Mouse (Mus musculus): Measurements from ENCODE around the gene Dner. TPM values are rescaled to one million over a fixed set of nuclear protein-coding genes. Genes with fewer than 3 reads are reported as not detected.

Gene Dner
- polyA plus RNA-seq, 1 experiment from 2014 or later = 0.89 TPM

DNA sequence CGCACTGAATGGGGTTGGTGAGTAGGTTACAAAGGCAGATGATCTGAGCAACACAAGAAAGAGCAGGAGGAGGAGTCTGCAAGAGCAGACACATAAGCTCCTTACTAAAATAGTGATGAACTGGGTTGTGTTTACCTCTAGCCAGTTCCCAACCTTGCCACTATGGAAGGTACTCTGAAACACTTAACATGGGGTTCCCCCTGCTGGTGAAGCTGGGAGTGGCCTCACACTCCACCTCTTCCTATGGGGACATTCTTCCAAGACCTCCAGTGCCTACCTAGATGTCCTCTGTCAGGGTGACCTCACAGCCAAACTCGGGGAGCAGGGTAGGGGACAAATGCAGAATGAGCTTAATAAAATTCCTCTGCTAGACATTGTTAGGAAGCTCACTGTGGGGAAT is 114.2 kb downstream of the Dner start:
- Histone ChIP-seq H3K9me3 (ENCODE audit: low read depth, low read length) (no peaks in the 10 kb centered on the region), H3K27ac (ENCODE audit: low read depth) (no peak overlapping the region), H3K36me3 (ENCODE audit: insufficient read depth) (no peaks in the 10 kb centered on the region), H3K4me2 (no peak overlapping the region), H3K4me1 (ENCODE audit: insufficient read depth) (no peaks in the 10 kb centered on the region), H3K27me3 (ENCODE audit: insufficient read depth, low read length) (no peaks in the 10 kb centered on the region), H3K4me3 (ENCODE audit: low read depth, low read length) (no peak overlapping the region), H3K9ac (no peak overlapping the region)
- ATAC-seq (ENCODE audit: insufficient read depth) (peak; percentile 56; the same call in 1 of the 2 replicates), DNase-seq (peak; percentile 74)
- WGBS = 49% methylated on average over 2 of the region's 2 CpGs
- peak; percentile 80 for TF ChIP-seq CTCF (IDR thresholded peaks at IDR 0.05; ENCODE audit: low read depth)

DNA sequence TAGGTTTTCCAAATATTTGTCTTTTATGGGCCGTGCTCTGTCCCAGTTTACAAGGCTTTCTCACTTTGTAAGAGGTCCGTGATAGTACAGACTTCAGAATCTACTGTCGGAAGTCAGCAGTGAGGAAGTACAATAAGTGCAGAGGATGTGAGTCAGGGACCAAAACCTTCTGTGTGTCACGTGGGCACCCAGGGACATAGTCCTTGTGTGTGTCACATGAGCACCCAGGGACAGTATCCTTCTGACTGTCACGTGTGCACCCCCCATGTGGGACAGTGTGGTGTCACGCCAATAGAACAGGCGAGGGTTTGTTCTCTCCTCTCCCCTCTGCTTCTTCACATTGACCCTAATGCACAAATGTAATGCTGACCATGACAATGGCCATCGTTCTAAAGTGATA is 134.2 kb downstream of the Dner start:
- no peak for TF ChIP-seq CTCF (IDR thresholded peaks at IDR 0.05; ENCODE audit: low read depth)
- ATAC-seq (ENCODE audit: insufficient read depth) (no peak), DNase-seq (no peak)
- H3K36me3 ChIP-seq (ENCODE audit: insufficient read depth) = no peaks in the 10 kb centered on the region
- no peak overlapping the region for H3K27ac ChIP-seq (ENCODE audit: low read depth)
- H3K4me3 ChIP-seq (ENCODE audit: low read depth, low read length) = no peak overlapping the region
- no peak overlapping the region for H3K4me2 ChIP-seq
- no peak overlapping the region for H3K9ac ChIP-seq
- no peaks in the 10 kb centered on the region for H3K4me1 ChIP-seq (ENCODE audit: insufficient read depth)
- no peaks in the 10 kb centered on the region for H3K27me3 ChIP-seq (ENCODE audit: insufficient read depth, low read length)
- WGBS = 68% methylated on average over 8 of the region's 8 CpGs
- no peaks in the 10 kb centered on the region for H3K9me3 ChIP-seq (ENCODE audit: low read depth, low read length)

DNA sequence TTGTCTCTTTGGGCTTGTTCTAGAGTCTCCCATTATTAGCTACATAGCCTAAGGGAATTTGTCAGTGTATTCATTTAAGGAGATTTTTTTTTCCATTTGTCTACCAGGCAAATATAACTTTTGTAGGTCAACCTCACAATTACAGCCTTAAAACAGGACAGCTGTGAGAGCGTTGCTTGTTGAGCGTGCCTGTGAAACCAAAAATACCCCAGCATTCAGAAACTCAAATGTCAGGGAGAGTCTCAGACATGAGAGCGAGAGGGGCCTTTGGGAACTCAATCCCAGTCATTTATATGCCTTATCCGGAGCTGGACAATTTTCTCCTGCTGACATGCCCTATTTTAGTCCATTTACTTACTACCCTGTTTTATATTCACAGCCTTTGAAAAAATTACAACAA is 134.6 kb downstream of the Dner start:
- Histone ChIP-seq H3K4me3 (ENCODE audit: low read depth, low read length) (no peak overlapping the region), H3K36me3 (ENCODE audit: insufficient read depth) (no peaks in the 10 kb centered on the region), H3K9ac (no peak overlapping the region), H3K4me2 (no peak overlapping the region), H3K9me3 (ENCODE audit: low read depth, low read length) (no peaks in the 10 kb centered on the region), H3K4me1 (ENCODE audit: insufficient read depth) (no peaks in the 10 kb centered on the region), H3K27ac (ENCODE audit: low read depth) (no peak overlapping the region), H3K27me3 (ENCODE audit: insufficient read depth, low read length) (no peaks in the 10 kb centered on the region)
- no peak for TF ChIP-seq CTCF (IDR thresholded peaks at IDR 0.05; ENCODE audit: low read depth)
- DNase-seq (no peak), ATAC-seq (ENCODE audit: insufficient read depth) (no peak)
- 77% methylated on average over 4 of the region's 4 CpGs for WGBS

DNA sequence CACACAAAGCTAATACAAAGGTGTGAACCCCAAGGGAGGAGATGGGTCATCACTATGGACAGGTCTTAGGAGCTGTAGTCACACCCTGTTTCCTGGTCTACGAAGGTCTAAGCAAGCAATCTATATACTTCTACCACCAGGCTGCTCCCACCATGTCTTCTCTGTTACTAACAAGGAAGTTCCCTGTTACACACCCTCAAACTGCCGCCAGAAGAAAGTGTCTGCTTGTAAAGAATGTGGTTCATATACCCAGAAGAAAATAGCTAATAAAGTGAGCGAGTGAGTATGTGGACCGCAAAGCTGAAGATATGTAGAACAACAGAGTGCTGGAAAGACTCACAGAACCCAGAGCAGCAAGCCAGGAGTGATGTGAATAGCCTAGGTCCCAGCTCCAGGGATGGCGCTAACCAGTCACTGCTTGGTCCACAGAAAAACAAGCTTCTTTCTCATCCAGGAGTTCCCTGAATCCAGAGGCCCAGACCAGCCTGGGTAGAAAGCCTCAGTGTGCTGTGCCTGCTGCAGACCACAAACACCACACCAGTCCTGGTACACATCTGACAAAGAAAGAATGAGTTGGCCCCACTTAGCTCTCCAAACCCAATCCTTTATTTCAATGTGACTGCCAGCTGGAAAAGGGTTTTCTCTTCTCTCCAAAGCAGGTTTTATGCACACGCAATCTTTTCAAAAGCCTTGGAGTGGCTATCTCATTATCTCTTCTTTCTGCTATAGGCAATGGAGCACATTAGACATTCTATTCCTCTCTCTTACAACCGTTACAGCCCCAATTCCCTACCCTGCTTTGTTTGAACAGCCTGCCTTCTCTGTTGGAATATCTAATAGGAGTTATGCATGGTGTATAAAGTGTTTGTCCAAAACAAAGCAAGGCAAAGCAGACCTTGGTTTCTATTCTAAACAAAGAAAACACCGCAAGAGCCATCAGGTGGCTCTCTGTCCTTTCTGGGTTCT is 139.2 kb downstream of the Dner start:
- 80% methylated on average over 8 of the region's 8 CpGs for WGBS
- no peaks in the 10 kb centered on the region for H3K9me3 ChIP-seq (ENCODE audit: low read depth, low read length)
- H3K27ac ChIP-seq (ENCODE audit: low read depth) = no peak overlapping the region
- H3K9ac ChIP-seq = no peak overlapping the region
- H3K4me3 ChIP-seq (ENCODE audit: low read depth, low read length) = no peak overlapping the region
- no peaks in the 10 kb centered on the region for H3K4me1 ChIP-seq (ENCODE audit: insufficient read depth)
- no peak overlapping the region for H3K4me2 ChIP-seq
- H3K36me3 ChIP-seq (ENCODE audit: insufficient read depth) = no peaks in the 10 kb centered on the region
- TF ChIP-seq CTCF (IDR thresholded peaks at IDR 0.05; ENCODE audit: low read depth) = no peak
- H3K27me3 ChIP-seq (ENCODE audit: insufficient read depth, low read length) = no peaks in the 10 kb centered on the region
- DNase-seq (no peak), ATAC-seq (ENCODE audit: insufficient read depth) (no peak)

DNA sequence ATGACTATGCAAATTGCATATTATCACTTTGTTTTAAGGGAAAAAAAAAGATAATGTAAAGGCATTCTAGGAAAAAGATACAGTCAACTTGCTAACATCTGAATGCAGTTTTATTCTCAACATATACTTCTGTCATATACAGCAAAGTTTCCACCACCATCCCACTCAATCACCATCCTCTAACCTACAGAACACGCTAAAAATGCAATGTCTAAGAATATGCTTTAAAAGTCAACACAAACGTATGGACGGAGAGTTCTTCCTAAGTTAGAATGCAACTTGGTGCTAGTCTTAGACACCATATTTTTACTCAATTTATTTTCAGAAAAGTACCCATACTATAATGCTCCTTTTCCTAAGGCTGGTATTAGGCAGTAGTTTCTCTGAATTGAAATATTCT is 144.0 kb downstream of the Dner start:
- TF ChIP-seq CTCF (IDR thresholded peaks at IDR 0.05; ENCODE audit: low read depth) = no peak
- WGBS = 85% methylated on average over 3 of the region's 3 CpGs
- no peaks in the 10 kb centered on the region for H3K36me3 ChIP-seq (ENCODE audit: insufficient read depth)

DNA sequence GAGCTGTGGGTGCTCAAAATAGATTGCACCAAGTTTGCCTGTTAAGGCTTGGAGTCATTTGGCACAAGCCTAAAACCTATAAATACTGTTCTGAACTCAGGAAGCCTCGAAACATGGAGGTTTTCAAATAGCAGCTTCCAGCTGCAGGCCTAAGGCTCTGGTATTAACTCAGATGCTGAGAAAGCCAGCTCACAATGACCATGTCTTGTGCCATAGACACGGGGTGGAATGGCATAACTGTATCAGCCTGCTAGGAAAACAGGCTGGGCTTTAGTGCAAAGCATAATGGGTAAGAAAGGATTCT is 146.0 kb downstream of the Dner start:
- H3K4me3 ChIP-seq (ENCODE audit: low read depth, low read length) = no peak overlapping the region
- no peak overlapping the region for H3K9ac ChIP-seq
- no peaks in the 10 kb centered on the region for H3K4me1 ChIP-seq (ENCODE audit: insufficient read depth)
- no peak for ATAC-seq (ENCODE audit: insufficient read depth)
- H3K36me3 ChIP-seq (ENCODE audit: insufficient read depth) = no peaks in the 10 kb centered on the region
- no peaks in the 10 kb centered on the region for H3K9me3 ChIP-seq (ENCODE audit: low read depth, low read length)
- H3K27ac ChIP-seq (ENCODE audit: low read depth) = no peak overlapping the region
- WGBS = 65% methylated on average over 2 of the region's 2 CpGs
- TF ChIP-seq CTCF (IDR thresholded peaks at IDR 0.05; ENCODE audit: low read depth) = no peak
- no peaks in the 10 kb centered on the region for H3K27me3 ChIP-seq (ENCODE audit: insufficient read depth, low read length)
- DNase-seq = no peak
- no peak overlapping the region for H3K4me2 ChIP-seq

More for the DNA sequence above, 144.0 kb downstream of the Dner start:
- DNase-seq = no peak
- H3K4me3 ChIP-seq (ENCODE audit: low read depth, low read length) = no peak overlapping the region
- no peak overlapping the region for H3K27ac ChIP-seq (ENCODE audit: low read depth)
- no peaks in the 10 kb centered on the region for H3K27me3 ChIP-seq (ENCODE audit: insufficient read depth, low read length)
- H3K4me2 ChIP-seq = no peak overlapping the region
- H3K9me3 ChIP-seq (ENCODE audit: low read depth, low read length) = no peaks in the 10 kb centered on the region
- ATAC-seq (ENCODE audit: insufficient read depth) = no peak
- H3K9ac ChIP-seq = no peak overlapping the region
- H3K4me1 ChIP-seq (ENCODE audit: insufficient read depth) = no peaks in the 10 kb centered on the region

DNA sequence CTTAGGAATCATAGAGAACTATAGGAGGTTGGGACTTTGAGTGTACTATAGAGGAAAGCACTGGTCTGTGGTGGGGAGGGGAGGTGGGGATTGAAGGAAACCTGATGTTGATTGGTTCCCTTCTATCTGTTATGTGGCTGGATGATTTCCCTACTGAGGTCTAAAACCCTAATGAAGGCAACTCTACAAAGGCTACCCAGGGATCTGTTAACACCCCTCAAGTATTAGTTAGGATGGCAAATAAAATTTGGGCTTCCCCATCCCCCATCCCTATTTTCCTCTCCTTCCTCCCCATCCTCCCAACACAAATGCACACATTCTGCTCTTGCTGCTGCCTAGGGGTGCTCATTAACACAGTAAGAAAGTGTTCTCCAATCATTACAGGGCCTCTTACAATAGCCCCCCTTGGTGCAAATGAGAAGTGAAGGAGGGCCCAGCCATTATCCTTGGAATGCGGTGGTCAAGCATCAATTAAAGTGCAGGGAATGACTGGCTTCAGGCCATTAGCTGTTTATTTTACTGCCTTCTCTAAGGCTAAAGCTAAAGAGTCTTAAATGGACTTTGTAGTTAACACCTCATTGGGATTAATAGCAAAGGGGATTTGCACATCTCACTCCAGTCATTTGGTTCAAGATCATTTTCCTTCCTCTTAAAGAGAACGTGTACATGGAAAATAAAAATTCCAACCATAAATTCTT is 146.5 kb downstream of the Dner start:
- Histone ChIP-seq H3K4me1 (ENCODE audit: insufficient read depth) (no peaks in the 10 kb centered on the region), H3K4me3 (ENCODE audit: low read depth, low read length) (no peak overlapping the region), H3K27ac (ENCODE audit: low read depth) (no peak overlapping the region), H3K36me3 (ENCODE audit: insufficient read depth) (no peaks in the 10 kb centered on the region), H3K27me3 (ENCODE audit: insufficient read depth, low read length) (no peaks in the 10 kb centered on the region), H3K9ac (no peak overlapping the region), H3K9me3 (ENCODE audit: low read depth, low read length) (no peaks in the 10 kb centered on the region), H3K4me2 (no peak overlapping the region)
- ATAC-seq (ENCODE audit: insufficient read depth) = no peak
- 25% methylated on average over 2 of the region's 2 CpGs for WGBS
- TF ChIP-seq CTCF (IDR thresholded peaks at IDR 0.05; ENCODE audit: low read depth) = no peak
- no peak for DNase-seq

All from lung, embryonic 14.5 days (tissue).